Mouse (Mus musculus) forebrain, postnatal 0 days (tissue): ENCODE measurements at regions not wholly inside any gene's neighbourhood (a gene's known extent, or its start where the extent isn't known, plus 50 kb on each side); places are given as distances from the start of the nearest gene placed in this dataset.
A peak's percentile ranks its signal among the peaks of the same experiment; 100 is the strongest.

Source experiments
- ATAC-seq: fragments of 200-750 bp; cut with Nextera tagmentation; 2 replicates; pipeline ENCODE4 v1.8.0; 2017; ENCODE audit warnings: mild to moderate bottlenecking, moderate library complexity
- DNase-seq: peaks from one replicate; pipeline ENCODE4 v3.0.0-alpha.2; 2015
- H3K27ac ChIP-seq: fragments of 300-500 bp; sonication (generic); 2 replicates; pipeline ENCODE4 v1.5.1; 2014; ENCODE audit warnings: low read depth, mild to moderate bottlenecking, antibody characterized with exemption, low read length, moderate library complexity, mixed read lengths
- H3K27me3 ChIP-seq: fragments of 300-500 bp; sonication (generic); 2 replicates; pipeline ENCODE4 v1.6.1; 2014; ENCODE audit warnings: mild to moderate bottlenecking, low read length, mixed read lengths; ENCODE audit not compliant: insufficient read depth
- H3K36me3 ChIP-seq: fragments of 300-500 bp; sonication (generic); 2 replicates; pipeline ENCODE4 v1.6.1; 2014; ENCODE audit warnings: mild to moderate bottlenecking, moderate library complexity; ENCODE audit not compliant: insufficient read depth
- H3K4me1 ChIP-seq: fragments of 300-500 bp; sonication (generic); 2 replicates; pipeline ENCODE4 v1.6.1; 2014; ENCODE audit warnings: antibody characterized with exemption; ENCODE audit not compliant: insufficient read depth
- H3K4me2 ChIP-seq: fragments of 300-500 bp; sonication (generic); 2 replicates; pipeline ENCODE4 v1.6.1; 2014; ENCODE audit warnings: low read depth, mild to moderate bottlenecking, moderate library complexity
- H3K4me3 ChIP-seq: fragments of 300-500 bp; sonication (generic); 2 replicates; pipeline ENCODE4 v1.5.1; 2014; ENCODE audit warnings: low read depth, low read length, mixed read lengths
- H3K9ac ChIP-seq: fragments of 300-500 bp; sonication (generic); 2 replicates; pipeline ENCODE4 v1.6.1; 2014; ENCODE audit warnings: mild to moderate bottlenecking
- H3K9me3 ChIP-seq: fragments of 300-500 bp; sonication (generic); 2 replicates; pipeline ENCODE4 v1.6.1; 2016; ENCODE audit warnings: low read length
- CTCF ChIP-seq: sonication (generic); IDR thresholded peaks from 2 replicates; pipeline ENCODE4 v1.5.1; 2016; ENCODE audit warnings: antibody characterized with exemption, control low read depth, low read depth
- WGBS: fragments of 180-500 bp; shearing (Covaris S2); extraction: QIAGEN DNeasy Blood & Tissue Kit; methylation state at CpG from one replicate; pipeline ENCODE4 v1.1.7; 2014; 5-methylcytosine and 5-hydroxymethylcytosine counted together

- H3K4me1 ChIP-seq = peaks cover 3% of the 10 kb centered on the region; the same call in 1 of the 2 replicates
- no peak overlapping the region for H3K9ac ChIP-seq
- TF ChIP-seq CTCF = no peak
These were observed 68.7 kb upstream of the Nkd1 start for GRCm38 (mm10) chr8:88452501-88452847.

GRCm38 (mm10) chr8:88454048-88454696, 67.0 kb upstream of the Nkd1 start:
- ATAC-seq (peak; percentile 81), DNase-seq (peak; percentile 68)
- TF ChIP-seq CTCF = no peak
- peaks cover 3% of the 10 kb centered on the region; the same call in 1 of the 2 replicates for H3K4me1 ChIP-seq
- peak overlapping the region; percentile 60 for H3K4me3 ChIP-seq
- no peak overlapping the region; the same call in 1 of the 2 replicates for H3K27ac ChIP-seq
- H3K36me3 ChIP-seq = no peaks in the 10 kb centered on the region
- no peaks in the 10 kb centered on the region; the same call in 1 of the 2 replicates for H3K9me3 ChIP-seq
- H3K4me2 ChIP-seq = peak overlapping the region; percentile 100
- 4% methylated on average over 73 of the region's 75 CpGs for WGBS
- H3K9ac ChIP-seq = peak overlapping the region; percentile 63
- peaks cover 30% of the 10 kb centered on the region for H3K27me3 ChIP-seq

More at GRCm38 (mm10) chr8:88452501-88452847, 68.7 kb upstream of the Nkd1 start:
- Histone ChIP-seq H3K9me3 (no peaks in the 10 kb centered on the region), H3K4me3 (no peak overlapping the region), H3K4me2 (no peak overlapping the region), H3K27ac (no peak overlapping the region), H3K27me3 (peaks cover 30% of the 10 kb centered on the region), H3K36me3 (no peaks in the 10 kb centered on the region)
- ATAC-seq (no peak), DNase-seq (no peak)
- WGBS = 71% methylated on average over 6 of the region's 6 CpGs

- Histone ChIP-seq H3K9me3 (no peaks in the 10 kb centered on the region; the same call in 1 of the 2 replicates), H3K4me2 (peak overlapping the region; percentile 100), H3K4me1 (peaks cover 3% of the 10 kb centered on the region; the same call in 1 of the 2 replicates), H3K36me3 (no peaks in the 10 kb centered on the region), H3K27me3 (peaks cover 30% of the 10 kb centered on the region), H3K9ac (no peak overlapping the region), H3K27ac (no peak overlapping the region), H3K4me3 (peak overlapping the region; percentile 60)
- WGBS = 6% methylated on average over 4 of the region's 4 CpGs
- TF ChIP-seq CTCF = no peak
- peak; percentile 16 for DNase-seq
- ATAC-seq = no peak
These were observed 66.2 kb upstream of the Nkd1 start for GRCm38 (mm10) chr8:88454906-88455305.

- no peak for TF ChIP-seq CTCF
- ATAC-seq = no peak
- WGBS = 11% methylated on average over 28 of the region's 28 CpGs
- Histone ChIP-seq H3K36me3 (no peaks in the 10 kb centered on the region), H3K9ac (no peak overlapping the region), H3K27ac (no peak overlapping the region), H3K4me3 (no peak overlapping the region), H3K27me3 (peaks cover 30% of the 10 kb centered on the region), H3K4me2 (peak overlapping the region; percentile 24; the same call in 1 of the 2 replicates), H3K4me1 (peaks cover 3% of the 10 kb centered on the region; the same call in 1 of the 2 replicates), H3K9me3 (peaks cover 4% of the 10 kb centered on the region; the same call in 1 of the 2 replicates)
- no peak for DNase-seq
These were observed 65.6 kb upstream of the Nkd1 start for GRCm38 (mm10) chr8:88455434-88456020.

GRCm38 (mm10) chr8:88459197-88459596, 62.0 kb upstream of the Nkd1 start:
- H3K9me3 ChIP-seq = peaks cover 6% of the 10 kb centered on the region; the same call in 1 of the 2 replicates
- peaks cover 8% of the 10 kb centered on the region for H3K27me3 ChIP-seq
- H3K27ac ChIP-seq = no peak overlapping the region
- TF ChIP-seq CTCF = no peak
- no peaks in the 10 kb centered on the region for H3K36me3 ChIP-seq
- ATAC-seq (no peak), DNase-seq (no peak)
- no peaks in the 10 kb centered on the region for H3K4me1 ChIP-seq
- no peak overlapping the region for H3K9ac ChIP-seq
- WGBS = 94% methylated on average over 2 of the region's 2 CpGs
- no peak overlapping the region for H3K4me3 ChIP-seq
- H3K4me2 ChIP-seq = no peak overlapping the region

GRCm38 (mm10) chr8:88467756-88468155, 53.4 kb upstream of the Nkd1 start:
- Histone ChIP-seq H3K27ac (no peak overlapping the region), H3K4me1 (no peaks in the 10 kb centered on the region), H3K36me3 (no peaks in the 10 kb centered on the region), H3K9ac (no peak overlapping the region), H3K4me3 (no peak overlapping the region), H3K4me2 (no peak overlapping the region), H3K27me3 (no peaks in the 10 kb centered on the region), H3K9me3 (no peaks in the 10 kb centered on the region)
- ATAC-seq (no peak), DNase-seq (no peak)
- 62% methylated on average over 3 of the region's 3 CpGs for WGBS
- TF ChIP-seq CTCF = no peak

GRCm38 (mm10) chr8:88470931-88471455, 50.2 kb upstream of the Nkd1 start:
- no peak for ATAC-seq
- 26% methylated on average over 8 of the region's 8 CpGs for WGBS
- no peak overlapping the region for H3K27ac ChIP-seq
- no peaks in the 10 kb centered on the region for H3K36me3 ChIP-seq
- no peaks in the 10 kb centered on the region for H3K4me1 ChIP-seq
- H3K9me3 ChIP-seq = no peaks in the 10 kb centered on the region
- TF ChIP-seq CTCF = no peak
- DNase-seq = no peak
- no peak overlapping the region for H3K4me2 ChIP-seq
- no peak overlapping the region for H3K9ac ChIP-seq
- H3K4me3 ChIP-seq = no peak overlapping the region
- no peaks in the 10 kb centered on the region for H3K27me3 ChIP-seq
